Mouse (Mus musculus) embryonic facial prominence, embryonic 13.5 days (tissue): ENCODE measurements around the gene Hrh1. TPM values are rescaled to one million over a fixed set of nuclear protein-coding genes. Genes with fewer than 3 reads are reported as not detected.
"Not testable (repeated sequence)": the region's sequence is repeated elsewhere in the genome, so short reads cannot be mapped to it uniquely, and the experiment has no call there.

Source experiments
- ATAC-seq: fragments of 200-750 bp; cut with Nextera tagmentation; 2 replicates; pipeline ENCODE4 v1.8.0; 2017; ENCODE audit warnings: low read depth; ENCODE audit not compliant: insufficient number of reproducible peaks, insufficient read depth, low FRiP score, low TSS enrichment
- H3K27ac ChIP-seq: fragments of 300-500 bp; sonication (generic); 2 replicates; pipeline ENCODE4 v1.5.1; 2015; ENCODE audit warnings: moderate library complexity, mild to moderate bottlenecking, inconsistent platforms
- H3K27me3 ChIP-seq: fragments of 300-500 bp; sonication (generic); 2 replicates; pipeline ENCODE4 v1.6.1; 2015; ENCODE audit warnings: mild to moderate bottlenecking, inconsistent platforms
- H3K36me3 ChIP-seq: fragments of 300-500 bp; sonication (generic); 2 replicates; pipeline ENCODE4 v1.6.1; 2015; ENCODE audit warnings: mild to moderate bottlenecking, inconsistent platforms
- H3K4me1 ChIP-seq: fragments of 300-500 bp; sonication (generic); 2 replicates; pipeline ENCODE4 v1.6.1; 2015; ENCODE audit warnings: inconsistent platforms
- H3K4me2 ChIP-seq: fragments of 300-500 bp; sonication (generic); 2 replicates; pipeline ENCODE4 v1.6.1; 2015; ENCODE audit warnings: moderate library complexity, mild to moderate bottlenecking, inconsistent platforms
- H3K4me3 ChIP-seq: fragments of 300-500 bp; sonication (generic); 2 replicates; pipeline ENCODE4 v1.5.1; 2015; ENCODE audit warnings: mild to moderate bottlenecking, inconsistent platforms
- H3K9ac ChIP-seq: fragments of 300-500 bp; sonication (generic); 2 replicates; pipeline ENCODE4 v1.6.1; 2015; ENCODE audit warnings: mild to moderate bottlenecking, inconsistent platforms
- H3K9me3 ChIP-seq: fragments of 300-500 bp; sonication (generic); 2 replicates; pipeline ENCODE4 v1.6.1; 2016; ENCODE audit warnings: inconsistent platforms
- WGBS: fragments of 180-500 bp; shearing (Covaris S2); methylation state at CpG from one replicate; pipeline ENCODE4 v1.1.7; 2015; ENCODE audit warnings: mixed read lengths; 5-methylcytosine and 5-hydroxymethylcytosine counted together
- polyA plus RNA-seq: library from polyadenylated mRNA; unstranded; fragments of >200 nt; fragmentation: Nextera tagmentation; extraction: Ambion mirVana; gene quantifications from 2 replicates; pipeline ENCODE4 v1.2.1, GENCODE M21; 2015

Hrh1 gene
- polyA plus RNA-seq, 1 experiment from 2014 or later: not detected

DNA sequence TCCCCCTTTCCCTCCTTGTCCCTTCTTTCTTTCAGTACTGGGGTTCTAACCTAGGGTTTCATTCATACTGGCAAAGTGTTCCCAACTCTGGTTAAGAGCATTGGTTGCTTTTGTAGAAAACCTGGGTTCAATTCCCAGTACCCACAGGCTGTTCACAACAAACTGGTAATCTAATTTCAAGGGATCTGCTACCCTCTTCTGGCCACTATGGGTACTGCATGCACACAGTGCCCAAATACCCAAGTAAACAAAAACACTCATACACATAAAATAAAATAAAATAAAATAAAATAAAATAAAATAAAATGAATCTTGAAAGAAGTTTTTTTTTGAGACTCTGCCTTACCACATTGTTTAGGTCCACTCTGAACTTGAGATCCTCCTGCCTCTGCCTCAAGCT, 63.8 kb downstream of the Hrh1 start:
- ATAC-seq: no peak

DNA sequence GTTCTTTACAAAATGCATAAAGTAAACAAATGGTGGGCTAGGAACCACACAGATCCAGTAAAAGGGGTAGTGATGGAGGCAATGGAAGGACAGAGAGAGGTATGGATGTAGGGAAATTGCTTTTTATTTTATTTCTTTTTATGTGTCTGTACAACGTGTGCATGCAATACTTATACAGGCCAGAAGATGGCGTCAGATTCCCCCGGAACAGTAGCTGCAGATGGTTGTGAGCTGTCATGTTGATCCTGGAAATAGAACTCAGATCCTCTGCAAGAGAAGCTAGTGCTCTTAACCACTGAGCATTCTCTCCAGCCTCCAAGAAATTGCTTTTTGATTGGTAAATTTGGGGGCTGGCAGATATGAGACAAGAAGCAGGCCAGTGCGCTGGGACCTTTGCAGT, 65.0 kb downstream of the Hrh1 start:
- H3K36me3 ChIP-seq: no peaks in the 10 kb centered on the region
- H3K4me3 ChIP-seq: no peak overlapping the region
- no peaks in the 10 kb centered on the region for H3K27me3 ChIP-seq
- peaks cover 8% of the 10 kb centered on the region; the same call in 1 of the 2 replicates for H3K9me3 ChIP-seq
- peaks cover 11% of the 10 kb centered on the region for H3K4me1 ChIP-seq
- ATAC-seq: no peak
- no peak overlapping the region for H3K27ac ChIP-seq
- H3K9ac ChIP-seq: no peak overlapping the region
- H3K4me2 ChIP-seq: no peak overlapping the region
- 23% methylated on average over 4 of the region's 4 CpGs for whole genome bisulfite sequencing

More for the DNA sequence above, 63.8 kb downstream of the Hrh1 start:
- Histone ChIP-seq H3K9me3 (peaks cover 8% of the 10 kb centered on the region; the same call in 1 of the 2 replicates), H3K4me2 (no peak overlapping the region), H3K9ac (no peak overlapping the region), H3K27ac (no peak overlapping the region), H3K4me3 (no peak overlapping the region), H3K4me1 (peaks cover 15% of the 10 kb centered on the region), H3K36me3 (no peaks in the 10 kb centered on the region), H3K27me3 (no peaks in the 10 kb centered on the region)

DNA sequence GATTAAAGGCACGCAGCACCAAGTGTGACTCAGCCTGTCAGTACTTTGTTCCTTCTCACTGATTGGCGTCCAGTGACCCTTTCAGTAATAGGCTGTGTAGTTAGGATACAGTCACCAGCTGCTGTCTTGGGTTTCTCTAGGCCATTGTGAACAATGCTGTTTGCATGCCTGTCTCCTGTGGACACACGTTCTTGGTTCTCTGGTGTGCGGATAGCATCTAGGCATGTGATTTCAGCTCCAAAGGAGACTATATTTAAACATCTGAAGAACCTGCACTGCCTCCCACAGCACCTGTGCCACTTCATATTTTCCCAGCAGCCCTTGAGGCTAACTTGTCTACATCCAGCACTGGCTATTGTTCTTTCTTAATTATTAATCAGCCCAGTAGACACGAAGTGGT, 75.8 kb downstream of the Hrh1 start:
- ATAC-seq: no peak
- H3K4me3 ChIP-seq: no peak overlapping the region
- no peak overlapping the region for H3K9ac ChIP-seq
- H3K9me3 ChIP-seq: no peaks in the 10 kb centered on the region
- H3K4me2 ChIP-seq: no peak overlapping the region
- H3K36me3 ChIP-seq: no peaks in the 10 kb centered on the region
- H3K4me1 ChIP-seq: peaks cover 4% of the 10 kb centered on the region; the same call in 1 of the 2 replicates
- no peak overlapping the region for H3K27ac ChIP-seq
- no peaks in the 10 kb centered on the region for H3K27me3 ChIP-seq
- 65% methylated on average over 5 of the region's 5 CpGs for WGBS

DNA sequence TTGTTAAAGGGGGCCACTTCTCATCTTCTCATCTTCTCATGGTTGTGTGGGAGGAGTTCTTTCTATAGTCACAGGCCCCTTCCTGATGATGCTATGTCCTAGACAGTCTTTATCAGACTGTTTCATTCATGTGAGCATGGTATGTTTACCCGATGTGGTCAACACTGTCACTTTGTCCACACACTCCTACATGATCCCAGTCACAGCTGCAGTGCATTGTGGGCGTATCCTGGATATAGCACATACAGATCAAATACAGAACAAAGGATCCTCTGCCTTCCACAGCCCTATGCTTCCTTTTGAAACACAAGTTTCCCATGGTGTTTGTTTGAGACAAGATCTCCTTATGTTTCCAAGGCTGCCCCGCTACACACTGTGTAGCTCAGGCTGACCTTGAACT, 76.3 kb downstream of the Hrh1 start:
- 89% methylated on average over 3 of the region's 3 CpGs for WGBS
- H3K4me1 ChIP-seq: peaks cover 4% of the 10 kb centered on the region; the same call in 1 of the 2 replicates
- H3K36me3 ChIP-seq: no peaks in the 10 kb centered on the region
- no peak overlapping the region for H3K4me2 ChIP-seq
- no peaks in the 10 kb centered on the region for H3K9me3 ChIP-seq
- no peak overlapping the region for H3K4me3 ChIP-seq
- no peaks in the 10 kb centered on the region for H3K27me3 ChIP-seq
- H3K9ac ChIP-seq: no peak overlapping the region
- ATAC-seq: no peak
- no peak overlapping the region for H3K27ac ChIP-seq

DNA sequence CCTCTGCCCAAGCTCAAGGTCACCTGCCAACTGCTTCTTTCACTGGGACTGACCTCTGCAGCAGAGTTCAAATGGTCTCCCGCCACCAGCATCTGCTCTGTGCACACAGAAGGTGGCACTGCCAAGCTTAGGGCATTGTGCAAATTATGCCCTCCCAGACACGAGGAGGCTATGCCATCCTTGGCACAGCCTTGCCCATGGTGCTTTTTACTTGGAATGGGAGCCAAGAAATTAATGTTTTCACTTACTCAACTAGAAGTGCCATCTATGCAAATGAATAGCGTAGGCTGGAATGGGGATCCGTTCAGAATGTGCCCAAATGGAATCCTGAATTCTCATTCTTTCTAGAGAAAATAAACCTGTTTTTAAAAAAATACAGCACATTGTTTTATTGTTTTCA, 77.2 kb downstream of the Hrh1 start:
- Histone ChIP-seq H3K9me3 (no peaks in the 10 kb centered on the region), H3K4me3 (no peak overlapping the region), H3K27me3 (no peaks in the 10 kb centered on the region), H3K4me1 (peaks cover 4% of the 10 kb centered on the region; the same call in 1 of the 2 replicates), H3K4me2 (no peak overlapping the region), H3K9ac (no peak overlapping the region), H3K36me3 (no peaks in the 10 kb centered on the region), H3K27ac (no peak overlapping the region)
- WGBS: 74% methylated on average over 4 of the region's 4 CpGs
- ATAC-seq: no peak

DNA sequence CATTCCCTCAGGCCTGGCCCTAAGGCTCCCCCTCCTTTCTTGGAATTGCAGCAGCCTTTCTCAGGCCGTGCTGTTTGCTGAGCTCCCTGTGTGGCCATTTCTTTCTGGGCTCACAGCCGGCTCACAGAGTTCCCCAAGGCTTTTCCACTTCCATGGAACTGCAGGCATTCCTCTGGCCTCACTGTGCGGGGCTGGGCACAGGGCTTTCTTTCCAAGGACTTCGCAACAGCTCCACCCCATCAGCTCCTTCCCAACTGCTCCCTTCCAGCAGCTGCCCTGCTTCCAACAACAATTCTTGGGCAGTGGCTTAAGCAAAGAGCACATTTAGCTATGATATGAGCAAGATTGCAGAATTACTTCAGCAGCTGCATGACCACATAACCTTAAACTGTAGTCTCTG, 81.0 kb downstream of the Hrh1 start:
- Histone ChIP-seq H3K4me2 (no peak overlapping the region), H3K9ac (no peak overlapping the region), H3K4me1 (peaks cover 4% of the 10 kb centered on the region; the same call in 1 of the 2 replicates), H3K27ac (no peak overlapping the region), H3K27me3 (no peaks in the 10 kb centered on the region), H3K4me3 (no peak overlapping the region), H3K36me3 (no peaks in the 10 kb centered on the region), H3K9me3 (no peaks in the 10 kb centered on the region)
- 25% methylated on average over 4 of the region's 4 CpGs for WGBS
- no peak for ATAC-seq

DNA sequence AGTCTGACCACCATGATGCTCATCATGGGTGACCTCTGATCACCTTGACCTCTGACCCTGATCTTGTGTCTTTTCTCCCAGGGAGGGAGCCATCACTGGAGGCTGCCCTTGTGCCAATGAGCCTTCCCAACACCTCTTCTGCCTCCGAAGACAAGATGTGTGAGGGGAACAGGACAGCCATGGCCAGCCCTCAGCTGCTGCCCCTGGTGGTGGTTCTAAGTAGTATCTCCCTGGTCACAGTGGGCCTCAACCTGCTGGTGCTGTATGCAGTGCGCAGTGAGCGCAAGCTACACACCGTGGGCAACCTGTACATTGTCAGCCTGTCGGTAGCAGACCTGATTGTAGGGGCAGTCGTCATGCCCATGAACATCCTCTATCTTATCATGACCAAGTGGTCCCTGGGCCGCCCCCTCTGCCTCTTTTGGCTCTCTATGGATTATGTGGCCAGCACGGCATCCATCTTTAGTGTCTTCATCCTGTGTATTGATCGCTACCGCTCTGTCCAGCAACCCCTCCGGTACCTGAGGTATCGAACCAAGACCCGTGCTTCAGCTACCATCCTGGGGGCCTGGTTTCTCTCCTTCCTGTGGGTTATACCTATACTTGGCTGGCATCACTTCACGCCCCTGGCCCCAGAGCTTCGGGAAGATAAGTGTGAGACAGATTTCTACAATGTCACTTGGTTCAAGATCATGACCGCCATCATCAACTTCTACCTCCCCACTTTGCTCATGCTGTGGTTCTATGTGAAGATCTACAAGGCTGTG, 82.1 kb downstream of the Hrh1 start:
- Histone ChIP-seq H3K27ac (no peak overlapping the region), H3K4me3 (no peak overlapping the region), H3K9ac (no peak overlapping the region), H3K4me2 (no peak overlapping the region), H3K36me3 (no peaks in the 10 kb centered on the region), H3K9me3 (no peaks in the 10 kb centered on the region), H3K27me3 (no peaks in the 10 kb centered on the region), H3K4me1 (peaks cover 4% of the 10 kb centered on the region; the same call in 1 of the 2 replicates)
- 89% methylated on average over 16 of the region's 16 CpGs for WGBS
- no peak for ATAC-seq

DNA sequence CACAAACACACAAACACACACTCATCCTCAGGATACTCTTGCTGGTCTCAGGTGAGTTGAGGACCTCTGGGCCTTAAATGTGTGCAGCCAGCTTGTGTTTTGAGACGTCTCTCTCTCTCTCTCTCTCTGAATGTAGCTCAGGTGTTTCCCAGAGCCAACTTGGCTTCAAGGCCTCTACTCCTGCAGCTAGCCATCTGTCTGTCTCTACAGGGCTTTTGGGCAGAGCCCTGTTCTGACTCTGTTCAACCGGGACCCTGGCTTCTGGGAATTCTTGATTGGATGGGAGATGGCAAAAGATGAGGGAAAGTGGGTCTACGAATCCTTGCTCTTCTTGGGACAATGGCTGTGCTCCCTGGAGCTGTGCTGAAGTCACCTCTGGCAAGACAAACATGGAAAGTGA, 91.6 kb downstream of the Hrh1 start:
- no peaks in the 10 kb centered on the region for H3K36me3 ChIP-seq
- H3K4me3 ChIP-seq: no peak overlapping the region
- ATAC-seq: no peak
- H3K4me2 ChIP-seq: no peak overlapping the region
- 73% methylated on average over 3 of the region's 3 CpGs for WGBS
- H3K4me1 ChIP-seq: no peaks in the 10 kb centered on the region
- H3K27ac ChIP-seq: no peak overlapping the region
- H3K27me3 ChIP-seq: peaks cover 4% of the 10 kb centered on the region; the same call in 1 of the 2 replicates
- no peaks in the 10 kb centered on the region for H3K9me3 ChIP-seq
- no peak overlapping the region for H3K9ac ChIP-seq

DNA sequence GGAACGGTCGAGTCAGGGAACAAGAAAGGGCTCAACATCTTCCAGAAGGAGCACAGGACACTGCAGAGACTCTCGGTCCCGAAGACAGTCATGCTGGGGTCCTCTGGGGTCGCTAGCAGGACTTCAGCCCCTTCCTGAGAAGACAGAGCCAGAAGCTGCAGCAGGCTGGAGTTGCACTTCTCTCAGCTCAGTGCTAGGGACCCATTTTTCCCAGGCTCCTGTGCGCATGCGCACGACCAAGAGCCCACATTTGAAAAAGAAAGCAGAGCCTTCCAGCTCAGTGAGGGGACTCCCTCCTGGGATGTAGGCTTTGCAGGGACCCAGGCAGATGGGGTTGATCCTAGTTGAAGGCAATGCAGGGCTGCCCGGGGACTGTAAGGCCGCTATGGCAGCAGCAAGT, 94.9 kb downstream of the Hrh1 start:
- not testable (repeated sequence) for ATAC-seq

DNA sequence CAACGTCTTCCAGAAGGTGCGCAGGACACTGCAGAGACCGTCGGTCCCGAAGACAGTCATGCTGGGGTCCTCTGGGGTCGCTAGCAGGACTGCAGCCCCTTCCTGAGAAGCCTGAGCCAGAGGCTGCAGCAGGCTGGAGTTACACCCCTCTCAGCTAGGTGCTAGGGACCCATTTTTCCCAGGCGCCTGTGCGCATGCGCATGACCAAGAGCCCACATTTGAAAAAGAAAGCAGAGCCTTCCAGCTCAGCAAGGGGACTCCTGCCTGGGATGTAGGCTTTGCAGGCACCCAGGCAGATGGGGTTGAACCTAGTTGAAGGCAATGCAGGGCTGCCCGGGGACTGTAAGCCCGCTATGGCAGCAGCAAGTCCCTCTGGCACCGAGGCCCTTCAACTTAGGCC, 97.3 kb downstream of the Hrh1 start:
- H3K4me2 ChIP-seq, H3K4me1 ChIP-seq, H3K9ac ChIP-seq, H3K9me3 ChIP-seq, H3K4me3 ChIP-seq, H3K36me3 ChIP-seq, ATAC-seq, H3K27ac ChIP-seq, H3K27me3 ChIP-seq: not testable (repeated sequence)
- 27% methylated on average over 11 of the region's 12 CpGs for WGBS

More for the DNA sequence above, 94.9 kb downstream of the Hrh1 start:
- H3K27me3 ChIP-seq, H3K4me3 ChIP-seq, H3K4me1 ChIP-seq, H3K4me2 ChIP-seq, H3K36me3 ChIP-seq, H3K9ac ChIP-seq, H3K27ac ChIP-seq, H3K9me3 ChIP-seq: not testable (repeated sequence)
- WGBS: 61% methylated on average over 10 of the region's 10 CpGs

DNA sequence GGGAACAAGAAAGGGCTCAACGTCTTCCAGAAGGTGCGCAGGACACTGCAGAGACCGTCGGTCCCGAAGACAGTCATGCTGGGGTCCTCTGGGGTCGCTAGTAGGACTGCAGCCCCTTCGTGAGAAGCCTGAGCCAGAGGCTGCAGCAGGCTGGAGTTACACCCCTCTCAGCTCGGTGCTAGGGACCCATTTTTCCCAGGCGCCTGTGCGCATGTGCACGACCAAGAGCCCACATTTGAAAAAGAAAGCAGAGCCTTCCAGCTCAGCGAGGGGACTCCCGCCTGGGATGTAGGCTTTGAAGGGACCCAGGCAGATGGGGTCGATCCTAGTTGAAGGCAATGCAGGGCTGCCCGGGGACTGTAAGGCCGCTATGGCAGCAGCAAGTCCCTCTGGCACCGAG, 116.3 kb downstream of the Hrh1 start:
- not testable (repeated sequence) for ATAC-seq, H3K4me3 ChIP-seq, H3K4me2 ChIP-seq, H3K36me3 ChIP-seq, H3K4me1 ChIP-seq, H3K9ac ChIP-seq, H3K9me3 ChIP-seq, H3K27ac ChIP-seq, H3K27me3 ChIP-seq
- WGBS: 12% methylated on average over 16 of the region's 17 CpGs

DNA sequence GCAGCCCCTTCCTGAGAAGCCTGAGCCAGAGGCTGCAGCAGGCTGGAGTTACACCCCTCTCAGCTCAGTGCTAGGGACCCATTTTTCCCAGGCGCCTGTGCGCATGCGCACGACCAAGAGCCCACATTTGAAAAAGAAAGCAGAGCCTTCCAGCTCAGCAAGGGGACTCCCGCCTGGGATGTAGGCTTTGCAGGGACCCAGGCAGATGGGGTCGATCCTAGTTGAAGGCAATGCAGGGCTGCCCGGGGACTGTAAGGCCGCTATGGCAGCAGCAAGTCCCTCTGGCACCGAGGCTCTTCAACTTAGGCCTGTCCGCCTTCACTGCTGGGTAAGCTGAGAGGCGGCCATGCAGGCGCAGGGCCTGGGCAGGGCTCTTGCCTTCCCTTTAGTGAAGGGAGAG, 131.0 kb downstream of the Hrh1 start:
- H3K4me2 ChIP-seq, H3K36me3 ChIP-seq, H3K27ac ChIP-seq, H3K9ac ChIP-seq, H3K27me3 ChIP-seq, ATAC-seq, H3K4me1 ChIP-seq, H3K9me3 ChIP-seq, H3K4me3 ChIP-seq: not testable (repeated sequence)
- no CpG with 5 or more reads among the region's 12 CpGs for WGBS
